Mouse (Mus musculus) kidney, postnatal 14 days (tissue): ENCODE results near the gene Dgki.

Experiments used
- DNase-seq: peaks from one replicate; pipeline ENCODE4 v3.0.0; 2022; ENCODE audit warnings: mixed read lengths

Dgki gene

GRCm38 (mm10) chr6:36842101-36842922, 457.7 kb downstream of the Dgki start:
- no peak for DNase-seq

GRCm38 (mm10) chr6:36841701-36842100, 458.3 kb downstream of the Dgki start:
- DNase-seq, result no peak

- no peak for DNase-seq
Observed at GRCm38 (mm10) chr6:36841174-36841573, 458.8 kb downstream of the Dgki start.

GRCm38 (mm10) chr6:36838747-36839146, 461.2 kb downstream of the Dgki start:
- no peak for DNase-seq

GRCm38 (mm10) chr6:36835351-36835750, 464.6 kb downstream of the Dgki start:
- DNase-seq, result no peak

- DNase-seq, result no peak
Observed at GRCm38 (mm10) chr6:36834695-36835265, 465.2 kb downstream of the Dgki start.

GRCm38 (mm10) chr6:36832681-36833080, 467.3 kb downstream of the Dgki start:
- DNase-seq, result no peak

- DNase-seq, result no peak
Observed at GRCm38 (mm10) chr6:36832207-36832606, 467.8 kb downstream of the Dgki start.

GRCm38 (mm10) chr6:36830371-36830925, 469.5 kb downstream of the Dgki start:
- no peak for DNase-seq

- no peak for DNase-seq
Observed at GRCm38 (mm10) chr6:36819784-36820050, 480.3 kb downstream of the Dgki start.

GRCm38 (mm10) chr6:36819019-36819783, 480.8 kb downstream of the Dgki start:
- DNase-seq, result peak; percentile 86

GRCm38 (mm10) chr6:36818281-36819018, 481.5 kb downstream of the Dgki start:
- DNase-seq, result no peak

GRCm38 (mm10) chr6:36816666-36817065, 483.3 kb downstream of the Dgki start:
- DNase-seq, result no peak

GRCm38 (mm10) chr6:36815992-36816391, 484.0 kb downstream of the Dgki start:
- DNase-seq, result no peak

GRCm38 (mm10) chr6:36812666-36813515, 487.1 kb downstream of the Dgki start:
- no peak for DNase-seq

GRCm38 (mm10) chr6:36810448-36810847, 489.5 kb downstream of the Dgki start:
- DNase-seq, result no peak

- peak; percentile 19 for DNase-seq
Observed at GRCm38 (mm10) chr6:36809747-36810285, 490.2 kb downstream of the Dgki start, which contains the start of gene Ptn. Ptn (minus strand) TSS chr6:36810220.

- DNase-seq, result peak; percentile 46
Observed at GRCm38 (mm10) chr6:36809311-36809726, 490.7 kb downstream of the Dgki start.

GRCm38 (mm10) chr6:36808306-36809058, 491.5 kb downstream of the Dgki start:
- DNase-seq, result no peak

GRCm38 (mm10) chr6:36806906-36807305, 493.1 kb downstream of the Dgki start:
- DNase-seq, result no peak
